Mouse (Mus musculus): ENCODE data around the gene Cdh13.

DNA sequence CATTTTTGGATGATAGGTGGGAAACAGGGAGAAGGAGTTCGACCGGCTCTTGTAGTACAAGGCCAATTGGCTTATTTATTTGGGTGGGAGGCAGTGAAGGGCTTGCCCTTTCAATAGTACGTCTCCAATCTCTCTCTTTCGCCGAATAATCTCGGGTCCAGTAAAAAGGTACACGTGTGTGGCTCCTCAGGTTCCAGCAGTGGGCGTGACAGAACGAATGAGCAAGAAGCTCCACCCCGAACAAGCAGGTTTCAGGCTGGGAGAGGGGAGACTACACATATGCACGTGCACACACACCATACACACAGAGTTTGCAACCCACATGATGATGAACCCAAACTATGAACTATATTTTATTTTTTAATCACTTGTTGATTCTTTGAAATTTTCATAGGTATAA, 653.9 kb downstream of the Cdh13 start:
- TF ChIP-seq POLR2A (IDR thresholded peaks at IDR 0.05; ENCODE audit: insufficient read depth, low read depth, low read length) = no peak
- no peak for TF ChIP-seq CTCF (IDR thresholded peaks at IDR 0.05)

Measured in heart, adult 2 months (tissue).